Mouse (Mus musculus) cerebellum, postnatal 14 days (tissue): Measurements from ENCODE around the gene 1600014C10Rik.
A peak's percentile ranks its signal among the peaks of the same experiment; 100 is the strongest.

Experiments
- DNase-seq, 2 experiments: peaks; one replicate each; pipeline ENCODE4 v3.0.0; 2021; ENCODE audit warnings: mixed read lengths in 2 of 2

Gene 1600014C10Rik

DNA sequence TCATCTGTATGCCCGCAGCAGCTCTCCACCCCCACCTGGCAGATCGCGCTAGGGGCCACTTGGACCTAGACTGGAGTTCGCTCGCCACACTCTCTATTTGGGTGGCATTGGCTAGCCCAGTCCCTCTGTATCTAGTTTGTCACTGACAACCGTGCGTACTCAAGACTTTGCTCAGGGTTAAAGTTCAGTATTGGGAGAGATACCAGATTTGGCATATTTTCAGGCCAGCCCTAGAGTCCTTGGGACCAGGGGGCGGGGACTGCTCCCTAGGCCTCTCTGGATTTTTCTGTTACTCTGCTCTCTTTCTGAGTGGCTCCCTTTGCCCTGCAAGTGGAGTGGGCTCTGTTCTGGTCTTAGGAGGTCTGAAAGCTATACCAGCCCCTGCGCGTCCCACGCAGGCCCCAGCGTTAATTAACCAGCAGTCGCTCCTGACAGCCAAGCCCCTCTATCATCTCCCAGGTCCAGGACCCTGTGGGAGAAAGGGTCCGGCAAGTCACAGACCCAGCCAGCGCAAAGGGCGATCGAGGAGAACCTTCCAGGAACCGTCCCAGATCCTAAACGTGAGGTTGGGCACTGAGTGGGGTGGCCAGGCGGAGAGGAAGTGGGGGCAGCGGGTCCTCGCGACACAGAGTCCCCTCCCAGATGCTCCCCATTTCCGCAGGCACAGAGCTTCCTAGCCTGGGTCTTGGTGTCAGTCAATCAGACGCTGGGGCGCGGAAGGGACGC lies at the start of gene 1600014C10Rik:
1600014C10Rik (plus strand) TSS at position 256 of the 726 bp plus-strand sequence.
- DNase-seq, result peak in 1 of 2 experiments; percentile 44

DNA sequence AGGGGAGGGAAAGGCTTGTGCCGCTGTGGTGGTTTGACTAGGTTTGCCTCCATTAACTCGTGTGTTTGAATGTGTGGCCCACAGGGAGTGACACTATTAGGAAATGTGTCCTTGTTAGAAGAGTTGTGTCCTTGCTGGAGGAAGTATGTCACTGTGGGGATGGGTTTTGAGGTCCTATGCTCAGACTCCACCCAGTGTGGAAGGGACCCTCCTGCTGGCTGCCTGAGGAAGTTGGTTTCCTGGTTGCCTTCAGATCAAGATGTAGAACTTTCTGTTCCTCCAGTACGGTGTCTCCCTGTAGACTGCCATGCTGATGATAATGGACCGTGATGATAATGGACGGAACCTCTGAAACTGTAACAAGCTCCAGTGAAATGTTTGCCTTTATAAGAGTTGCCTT lies 48.5 kb upstream of the 1600014C10Rik start:
- no peak for DNase-seq

DNA sequence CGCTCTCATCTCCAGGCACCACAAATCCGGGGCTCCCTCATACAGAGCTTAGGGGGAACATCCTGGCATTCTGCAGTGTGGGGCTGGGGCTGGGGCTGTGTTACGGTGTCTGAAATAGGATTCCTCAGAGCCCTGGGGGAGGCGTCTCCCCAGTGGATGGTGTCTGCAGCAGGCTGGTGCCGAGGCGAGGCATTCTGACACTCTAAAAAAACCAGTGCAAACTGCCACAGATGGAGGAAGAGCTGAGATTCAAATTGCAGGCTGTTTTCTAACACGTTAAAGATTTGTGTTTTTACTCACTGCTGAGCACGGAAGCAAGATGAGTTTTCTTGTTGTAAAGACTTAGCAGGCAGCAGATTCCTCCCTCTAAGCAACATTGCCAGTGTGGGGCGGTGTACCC lies 42.7 kb upstream of the 1600014C10Rik start:
- no peak for DNase-seq

DNA sequence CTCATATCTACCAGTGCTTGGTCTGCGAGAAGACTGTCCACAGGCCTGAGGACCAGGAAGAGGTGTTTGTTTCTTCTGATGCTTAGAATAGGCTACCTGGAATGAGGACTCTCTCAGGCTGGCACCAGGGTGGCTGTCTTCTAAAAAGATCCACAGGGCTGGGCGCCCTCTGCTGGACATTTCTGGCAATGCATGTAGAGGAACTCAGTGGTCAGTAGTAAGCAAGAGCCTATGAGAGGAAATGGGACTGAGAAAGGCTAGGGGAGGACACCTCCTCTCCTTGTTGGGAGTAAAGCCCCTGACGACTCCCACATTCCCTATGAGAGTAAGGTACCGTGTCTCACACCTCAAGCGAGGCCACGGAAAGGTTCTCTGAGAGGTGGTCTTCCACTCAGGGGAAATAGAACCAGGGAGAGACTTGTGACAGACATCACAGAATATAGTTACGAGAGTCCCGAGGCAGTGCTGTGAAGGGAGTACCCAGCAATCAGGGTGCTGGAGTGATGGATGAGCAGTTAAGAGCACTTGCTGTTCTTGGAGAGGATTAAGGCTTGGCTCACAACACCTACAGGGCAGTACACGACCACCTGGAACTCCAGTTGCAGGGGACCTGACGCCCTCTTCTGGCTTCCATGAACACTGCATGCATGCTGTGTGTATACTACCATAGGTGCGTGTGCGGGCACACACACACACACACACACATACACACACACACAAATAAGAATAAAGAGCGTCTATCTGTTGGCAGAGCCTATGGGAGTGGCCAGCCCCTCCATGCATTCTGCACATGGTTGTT lies 41.1 kb upstream of the 1600014C10Rik start:
- DNase-seq, result peak; percentile 95 to 97

DNA sequence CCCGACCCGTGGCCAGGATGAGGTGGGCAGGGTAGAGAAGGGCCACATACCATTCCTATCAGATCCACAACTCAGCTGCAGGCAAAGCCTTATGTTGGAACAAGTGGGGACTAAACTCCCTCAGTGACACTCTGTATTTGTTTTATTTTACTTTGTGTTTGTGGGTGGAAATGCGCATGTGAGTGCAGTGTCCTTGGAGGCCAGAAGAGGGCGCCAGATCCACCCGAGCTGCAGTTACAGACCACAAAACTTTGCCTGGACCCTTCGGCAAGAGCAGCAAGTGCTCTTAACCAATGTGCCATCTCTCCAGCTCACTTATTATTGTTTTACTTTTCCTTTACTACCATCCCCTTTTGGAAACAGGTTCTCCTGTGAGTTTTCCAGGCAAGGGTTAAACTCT lies 35.5 kb upstream of the 1600014C10Rik start:
- no peak for DNase-seq

DNA sequence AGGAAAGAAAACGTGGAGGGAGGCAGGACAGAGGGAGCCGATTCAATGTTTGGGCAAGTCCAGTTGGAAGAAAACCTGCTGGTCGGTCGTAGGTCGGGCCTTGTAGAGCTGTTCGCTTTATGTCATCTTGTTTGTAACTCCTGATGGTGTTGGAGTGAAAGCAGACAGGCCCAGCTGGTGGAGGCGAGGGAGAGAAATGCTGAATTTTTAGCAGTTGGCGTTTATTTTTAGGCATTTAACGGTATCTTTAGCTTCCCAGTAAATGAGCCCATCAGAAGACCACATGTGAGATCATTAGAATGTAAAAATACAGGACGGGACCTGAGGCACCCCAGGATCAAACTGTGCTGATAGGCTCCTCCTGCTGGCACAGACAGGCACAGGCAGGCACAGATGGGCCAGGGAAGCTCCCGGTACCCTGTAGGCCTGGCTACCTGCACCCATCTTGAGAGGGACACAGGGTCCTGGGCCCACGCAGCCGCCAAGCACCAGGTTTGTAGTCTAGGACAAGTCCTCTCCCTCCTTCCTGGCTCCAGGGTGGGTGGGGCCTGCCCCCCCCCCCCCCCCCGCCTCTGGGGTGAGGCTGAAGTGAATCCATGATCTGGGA lies 31.2 kb upstream of the 1600014C10Rik start:
- DNase-seq, result no peak

DNA sequence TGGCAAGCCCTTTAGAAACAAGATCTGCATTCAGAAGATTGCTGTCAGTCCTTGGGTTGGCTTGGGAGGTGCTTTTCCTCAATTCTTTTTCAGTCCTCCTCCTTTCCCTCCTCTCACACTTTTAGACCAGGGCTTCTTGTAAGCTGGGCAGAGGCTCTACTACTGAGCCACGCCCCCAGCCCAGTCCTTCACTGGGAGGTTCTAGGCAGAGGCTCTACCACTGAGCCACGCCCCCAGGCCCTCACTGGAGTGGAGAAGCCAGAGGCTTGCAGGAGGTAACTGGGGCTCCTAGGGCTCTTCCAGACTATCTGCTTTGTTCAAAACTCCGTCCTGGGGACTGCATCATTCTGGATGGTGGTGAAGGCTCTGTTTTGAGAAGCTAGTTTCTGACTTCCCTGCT lies 30.4 kb upstream of the 1600014C10Rik start:
- no peak for DNase-seq

DNA sequence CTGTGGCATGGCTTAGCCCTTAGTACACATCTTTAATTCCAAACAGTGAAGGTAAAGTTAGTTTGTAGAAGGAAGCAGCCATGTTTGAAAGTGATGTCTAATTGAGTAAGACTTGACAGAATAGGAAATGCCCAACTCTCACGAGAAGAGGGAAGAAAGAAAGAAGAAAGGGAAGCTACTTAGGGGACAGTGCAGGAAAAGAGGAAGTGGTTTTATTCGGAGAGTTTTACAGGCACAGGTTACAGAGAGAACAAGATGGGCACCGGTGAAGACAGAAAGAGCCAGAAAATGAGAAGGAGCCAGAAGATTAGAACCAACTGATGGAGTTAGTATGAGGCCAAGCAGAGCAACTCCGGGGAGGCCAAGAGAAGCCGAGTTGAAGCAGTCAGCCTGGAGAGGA lies 27.2 kb upstream of the 1600014C10Rik start:
- no peak for DNase-seq

DNA sequence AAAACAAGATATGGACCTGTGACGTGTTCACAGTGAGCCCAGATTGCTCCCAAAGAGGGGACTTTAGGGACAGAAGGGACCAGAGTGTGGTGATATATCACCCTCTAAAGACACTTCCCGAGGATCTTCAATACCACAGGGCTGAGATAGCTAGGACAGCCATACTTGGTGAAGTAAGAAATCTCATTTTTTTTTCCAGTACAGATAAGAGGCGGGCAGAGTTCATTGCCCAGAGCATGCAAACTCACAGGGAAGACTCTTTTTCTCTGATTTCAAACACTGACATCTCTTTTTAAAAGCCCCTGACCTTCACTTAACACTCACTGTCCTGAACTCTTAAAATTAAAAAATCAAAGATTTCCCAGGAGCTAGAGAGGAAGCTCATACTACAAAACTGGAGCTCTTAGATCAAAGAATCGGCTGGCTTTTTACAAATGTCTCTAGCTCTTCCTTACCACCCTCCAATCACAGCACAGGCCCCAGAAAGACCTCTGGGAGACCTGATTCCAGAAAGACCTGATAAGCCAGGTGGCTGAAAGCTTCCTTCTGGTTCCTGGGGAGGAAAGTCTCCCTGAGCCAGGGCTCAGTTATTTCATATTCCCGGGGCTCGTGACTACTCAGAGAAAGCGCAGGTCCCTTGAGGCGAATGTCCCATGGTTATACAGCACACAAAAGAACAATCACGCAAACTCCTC lies 24.1 kb upstream of the 1600014C10Rik start:
- no peak for DNase-seq

DNA sequence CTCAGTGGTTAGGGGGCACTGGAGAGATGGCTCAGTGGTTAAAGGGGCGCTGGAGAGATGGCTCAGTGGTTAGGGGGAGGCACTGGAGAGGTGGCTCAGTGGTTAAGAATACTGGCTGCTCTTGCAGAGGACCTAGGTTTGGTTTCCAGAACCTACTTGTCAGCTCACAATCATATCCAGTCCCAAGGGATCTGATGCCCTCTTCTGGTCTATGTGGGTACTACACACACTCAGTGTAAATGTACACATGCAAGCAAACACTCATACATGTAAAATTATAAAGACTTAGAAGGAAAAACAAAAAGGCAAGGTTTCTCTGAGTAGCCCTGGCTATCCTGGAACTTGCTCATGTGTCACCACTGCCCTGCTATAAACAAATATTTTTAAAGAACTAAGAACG lies 21.6 kb upstream of the 1600014C10Rik start:
- peak in 1 of 2 experiments; percentile 28 for DNase-seq

DNA sequence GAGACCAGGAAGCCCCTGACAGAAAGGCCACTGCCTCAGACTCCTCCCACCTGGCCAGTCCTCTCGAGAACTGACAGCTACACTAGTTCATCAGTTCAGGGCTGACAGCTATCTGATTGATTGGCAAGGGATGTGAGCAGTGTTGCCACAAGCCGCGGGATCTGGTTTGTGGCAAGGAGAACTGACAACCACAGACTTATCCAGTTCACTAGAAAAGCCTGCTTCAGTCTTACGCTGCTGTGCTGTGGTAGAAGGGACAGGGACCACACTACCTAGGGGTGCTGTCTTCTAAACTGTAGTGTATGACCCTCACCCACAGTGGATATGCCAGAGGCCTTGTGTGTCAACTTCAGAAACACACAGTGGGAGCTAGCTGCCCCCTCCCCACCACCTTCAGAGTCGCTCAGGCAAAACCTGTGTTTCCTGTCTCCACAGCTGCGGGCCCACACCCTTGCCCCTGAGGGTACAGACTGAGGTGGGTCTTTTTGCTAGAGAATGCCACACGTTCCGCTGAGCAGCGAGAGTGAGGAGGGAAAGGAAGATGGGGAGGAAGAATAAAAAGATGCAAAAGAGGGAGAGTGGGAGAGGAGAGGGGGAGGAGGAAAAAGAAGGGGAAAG lies 19.5 kb upstream of the 1600014C10Rik start:
- no peak for DNase-seq

DNA sequence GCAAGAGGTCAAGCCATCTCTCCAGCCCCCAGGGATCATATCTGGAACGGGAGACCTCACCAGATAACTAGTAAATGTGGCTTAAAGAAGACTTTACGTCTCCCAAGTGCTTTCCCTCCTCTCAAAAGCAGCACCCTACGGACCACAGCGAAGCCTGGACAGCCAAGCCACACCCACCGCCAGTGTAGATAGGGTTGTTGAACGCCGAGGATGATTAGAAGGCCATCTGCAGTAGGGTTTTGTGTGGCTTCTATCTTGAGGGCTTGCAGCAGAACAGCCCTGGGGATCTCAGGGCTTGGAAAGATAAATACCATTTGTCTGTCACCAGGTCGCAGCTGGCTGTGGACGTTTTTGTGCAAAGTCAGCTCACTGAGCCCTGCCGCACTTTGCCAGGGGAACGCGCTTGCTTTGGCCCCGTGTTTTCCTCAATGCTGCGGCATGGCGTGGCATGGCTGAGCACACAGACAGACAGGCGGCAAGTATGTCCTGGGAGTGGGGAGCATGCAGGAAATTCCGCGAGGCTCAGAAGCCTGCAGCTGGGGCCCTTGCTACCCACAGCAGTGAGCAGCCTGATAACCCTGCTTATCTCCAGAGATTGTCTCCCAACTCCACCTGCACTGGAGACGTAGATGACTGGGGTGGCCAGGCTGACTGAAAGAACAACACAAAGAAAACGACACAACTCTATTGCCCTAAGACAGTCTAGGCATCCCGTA lies 15.9 kb upstream of the 1600014C10Rik start:
- DNase-seq, result no peak

DNA sequence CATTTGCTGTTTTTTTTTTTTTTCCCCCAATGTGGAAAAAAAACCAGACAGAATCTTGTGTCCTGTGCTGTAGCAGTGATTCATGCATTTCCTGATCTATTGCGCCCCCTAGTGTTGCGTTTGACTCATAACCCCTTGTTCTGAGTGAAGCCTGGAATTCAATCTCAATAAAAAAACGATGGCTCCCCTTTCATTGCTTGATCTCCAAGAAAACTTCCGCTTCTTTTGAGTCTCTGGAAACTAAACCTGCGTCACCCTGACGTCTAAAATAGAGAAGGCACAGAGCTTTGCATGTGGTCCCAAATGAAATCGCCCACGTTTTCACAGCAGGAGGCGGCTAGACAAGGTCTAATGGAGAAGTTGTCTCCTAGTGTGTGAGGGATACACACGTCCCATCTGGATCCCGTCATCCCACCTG lies 15.3 kb upstream of the 1600014C10Rik start:
- DNase-seq, result peak; percentile 77 to 80

DNA sequence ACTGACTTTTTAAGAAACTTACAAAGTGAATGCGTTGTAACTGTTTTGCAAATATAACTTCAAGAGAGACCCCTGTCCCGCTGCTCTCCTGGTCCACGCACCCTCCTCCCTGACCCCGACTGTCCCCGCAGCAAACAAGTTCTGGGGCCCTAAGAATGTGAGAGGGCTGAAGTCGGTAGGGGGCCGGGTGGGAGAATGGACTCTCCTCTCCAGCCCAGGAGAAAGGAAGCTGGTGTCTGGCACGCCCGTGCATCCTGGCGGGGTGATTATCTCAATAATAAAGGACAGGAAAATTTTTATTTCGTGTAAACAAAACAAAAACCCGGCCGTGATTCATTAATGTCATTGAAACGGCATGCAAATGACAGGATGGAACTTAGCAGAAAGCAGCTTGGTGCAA lies 9.1 kb upstream of the 1600014C10Rik start:
- DNase-seq, result no peak

DNA sequence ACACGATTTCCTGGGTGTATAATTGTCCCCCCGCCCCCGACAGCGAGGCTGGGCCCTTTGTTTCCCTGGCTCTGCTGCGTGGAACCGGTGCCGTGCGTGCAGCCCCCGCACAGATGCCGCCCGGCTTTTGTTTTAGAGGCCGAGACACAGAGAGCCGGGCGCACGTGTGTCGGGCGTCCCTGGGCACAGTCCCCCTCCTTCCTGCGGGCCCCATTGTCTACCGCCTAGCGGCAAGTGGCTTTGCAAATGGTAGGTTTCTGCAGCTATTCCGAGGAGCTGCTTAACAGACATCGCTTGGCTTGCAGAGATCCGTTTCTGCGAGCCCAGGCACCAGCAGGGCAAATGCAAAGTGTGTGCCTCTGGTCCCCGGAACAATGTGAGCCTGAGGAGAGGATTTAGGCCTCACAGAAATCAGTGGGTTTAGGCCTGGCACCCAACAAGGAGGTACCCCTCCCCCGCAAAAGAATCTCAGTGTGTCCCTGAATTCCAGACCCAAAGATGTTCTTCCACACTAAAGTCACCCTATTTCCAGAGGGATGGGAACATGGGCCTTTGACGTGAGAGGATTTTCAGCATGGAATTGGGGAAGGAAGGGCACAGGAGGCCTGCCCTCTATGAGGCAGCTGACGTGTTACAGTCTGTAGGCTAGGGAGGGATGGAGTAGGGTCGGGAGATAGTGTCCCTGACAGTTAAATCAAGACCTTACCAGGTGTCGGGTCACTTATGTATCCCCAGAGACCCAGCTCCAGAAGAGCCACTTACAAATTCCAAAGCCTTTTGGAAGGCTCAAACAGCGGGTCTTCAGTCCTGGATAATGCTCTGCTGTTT lies 8.5 kb upstream of the 1600014C10Rik start:
- peak; percentile 43 to 44 for DNase-seq

DNA sequence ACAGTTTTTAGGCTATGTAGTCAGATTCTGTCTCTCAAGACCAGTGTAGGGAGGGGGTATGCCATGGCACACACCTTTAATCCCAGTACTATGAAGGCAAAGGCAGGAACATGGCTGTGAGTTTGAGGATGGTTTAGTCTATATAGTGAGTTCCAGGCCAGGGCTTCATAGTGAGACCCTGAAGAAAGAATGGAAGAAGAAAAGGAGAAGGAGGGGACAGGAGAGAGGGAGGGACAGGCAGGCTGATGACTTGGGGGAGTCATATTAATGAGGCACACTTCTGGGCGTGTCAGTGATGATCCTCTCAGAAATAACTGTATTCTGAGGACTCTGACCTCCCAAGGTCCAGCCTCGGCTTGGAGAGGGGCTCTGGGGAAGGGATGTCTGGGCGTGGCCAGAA lies 7.0 kb upstream of the 1600014C10Rik start:
- DNase-seq, result no peak

DNA sequence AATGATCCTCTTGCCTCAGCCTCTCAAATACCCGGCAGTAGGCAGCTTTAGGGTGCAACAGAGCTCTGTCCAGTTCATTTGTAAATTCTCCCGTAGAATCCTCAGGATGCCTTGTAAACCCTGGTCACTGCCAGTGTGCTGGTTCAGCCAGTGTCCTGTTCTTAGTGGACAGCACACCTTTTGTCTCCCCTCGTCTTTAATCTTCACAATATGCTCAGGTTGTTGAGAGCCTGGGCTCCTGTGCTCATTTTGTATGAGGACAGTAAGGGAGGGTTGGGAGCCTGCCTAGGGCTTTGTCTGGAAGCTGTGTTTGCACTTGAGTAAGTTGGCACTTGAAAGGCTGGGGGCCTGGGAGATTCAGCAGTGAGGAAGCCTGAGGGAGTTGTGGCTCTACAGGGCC lies 3.1 kb upstream of the 1600014C10Rik start:
- no peak for DNase-seq

DNA sequence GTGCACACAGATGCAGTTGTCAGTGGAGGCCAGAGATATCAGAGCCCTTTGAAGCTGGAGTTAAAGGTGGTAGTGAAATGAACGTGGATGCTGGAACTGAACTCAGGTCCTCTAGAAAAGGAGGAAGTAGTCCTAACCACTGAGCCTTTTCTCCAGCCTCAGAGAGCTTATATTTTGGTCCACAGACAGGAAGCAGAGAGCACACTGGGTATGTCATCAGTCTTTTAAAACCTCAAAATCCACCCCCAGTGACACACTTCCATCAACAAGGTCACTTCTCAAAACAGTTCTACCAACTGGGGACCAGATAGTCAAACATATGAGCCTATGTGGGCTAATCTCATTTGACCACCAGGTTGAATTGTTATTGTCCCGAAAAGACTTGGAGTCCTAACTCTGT lies 1.7 kb upstream of the 1600014C10Rik start:
- no peak for DNase-seq

DNA sequence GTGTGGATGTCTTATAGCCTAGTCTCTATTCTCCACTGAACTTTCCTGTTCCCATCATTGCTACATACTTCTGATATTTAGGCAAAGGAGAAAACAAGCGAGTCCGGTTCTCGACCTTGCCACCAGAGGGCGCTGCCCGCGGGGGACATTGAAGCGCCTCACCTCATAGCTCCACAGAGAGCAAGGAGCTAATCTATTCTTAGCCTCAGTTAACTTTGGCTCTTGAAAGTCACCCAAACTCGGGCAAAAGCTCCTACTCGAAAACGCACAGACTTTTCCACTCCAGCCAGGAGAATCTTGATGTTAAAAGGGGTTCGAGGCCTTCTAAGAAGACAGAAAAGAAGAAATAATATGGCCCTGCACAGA lies 438 bp upstream of the 1600014C10Rik start:
- peak; percentile 93 to 94 for DNase-seq

DNA sequence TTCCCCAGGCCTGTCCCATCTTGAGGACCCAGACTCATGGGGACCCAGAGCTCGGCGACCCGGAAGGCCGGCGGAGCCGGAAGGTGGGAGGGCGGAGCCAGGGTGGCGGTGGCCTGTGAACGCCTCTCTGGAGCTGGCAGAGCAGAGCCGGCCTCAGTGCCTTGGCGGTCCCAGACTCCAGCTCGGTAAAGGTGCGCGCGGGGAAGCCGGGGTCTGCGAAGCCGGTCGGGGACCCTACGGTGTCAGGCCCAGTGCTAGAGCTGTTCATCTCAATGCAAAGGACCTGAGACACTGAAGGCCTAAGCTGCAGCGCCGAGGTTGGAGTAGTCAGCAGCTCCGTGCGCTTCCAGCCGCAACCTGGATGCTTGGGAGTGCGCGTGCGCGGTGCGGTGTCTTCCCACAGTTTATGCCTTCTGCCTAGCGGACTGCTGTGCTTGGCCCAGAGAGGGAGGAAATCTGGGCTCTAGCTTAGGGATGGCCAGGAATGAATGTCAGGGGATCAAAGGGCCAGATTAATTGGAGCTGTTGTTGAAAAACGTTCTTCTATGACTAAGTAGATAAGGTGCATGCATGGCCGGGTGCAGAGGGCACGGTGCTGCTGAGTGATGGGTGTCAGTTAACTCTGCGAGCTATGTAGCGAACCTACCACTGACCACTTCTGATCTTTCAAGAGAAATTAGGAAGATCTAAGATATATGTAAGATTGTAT lies 846 bp downstream of the 1600014C10Rik start:
- DNase-seq, result peak; percentile 93 to 94

DNA sequence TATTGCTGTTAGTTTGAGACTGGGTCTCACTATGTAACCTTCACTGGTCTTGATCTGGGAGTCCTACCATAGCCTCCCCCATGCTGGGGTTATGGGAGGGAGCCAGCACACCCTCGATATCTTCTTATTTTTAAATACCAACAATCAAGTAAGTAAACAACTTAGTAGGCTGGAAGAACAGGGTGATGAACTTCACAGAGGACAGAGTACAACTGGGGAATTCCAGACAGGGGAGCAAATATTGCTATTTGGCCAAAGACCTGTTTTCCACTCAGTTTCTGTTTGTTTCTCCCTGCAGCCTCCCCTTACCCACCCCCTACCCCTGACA lies 1.4 kb downstream of the 1600014C10Rik start:
- DNase-seq, result peak in 1 of 2 experiments; percentile 54
